Mouse (Mus musculus) kidney, embryonic 16.5 days (tissue): ENCODE results near the gene Dok1. TPM values are rescaled to one million over a fixed set of nuclear protein-coding genes. Genes with fewer than 3 reads are reported as not detected.

Experiments used
- ATAC-seq: fragments of 200-750 bp; cut with Nextera tagmentation; 2 replicates; pipeline ENCODE4 v1.8.0; 2017; ENCODE audit warnings: moderate TSS enrichment; ENCODE audit not compliant: low FRiP score, low TSS enrichment
- H3K27ac ChIP-seq: fragments of 300-500 bp; sonication (generic); 2 replicates; pipeline ENCODE4 v1.5.1; 2014; ENCODE audit warnings: low read length
- H3K27me3 ChIP-seq: fragments of 300-500 bp; sonication (generic); 2 replicates; pipeline ENCODE4 v1.6.1; 2014; ENCODE audit warnings: low read length, control low read depth, mixed read lengths; ENCODE audit not compliant: insufficient read depth
- H3K36me3 ChIP-seq: fragments of 300-500 bp; sonication (generic); 2 replicates; pipeline ENCODE4 v1.6.1; 2014; ENCODE audit warnings: low read length, control low read depth, mixed read lengths; ENCODE audit not compliant: insufficient read depth
- H3K4me1 ChIP-seq: fragments of 300-500 bp; sonication (generic); 2 replicates; pipeline ENCODE4 v1.6.1; 2014; ENCODE audit warnings: low read length, control low read depth, mixed read lengths; ENCODE audit not compliant: insufficient read depth
- H3K4me2 ChIP-seq: fragments of 300-500 bp; sonication (generic); replicated peaks from 2 replicates; pipeline ENCODE4 v1.6.1; 2014; ENCODE audit warnings: low read depth, low read length
- H3K4me3 ChIP-seq: fragments of 300-500 bp; sonication (generic); 2 replicates; pipeline ENCODE4 v1.5.1; 2014; ENCODE audit warnings: mild to moderate bottlenecking, low read length
- H3K9ac ChIP-seq: fragments of 300-500 bp; sonication (generic); replicated peaks from 2 replicates; pipeline ENCODE4 v1.6.1; 2014; ENCODE audit warnings: low read length
- H3K9me3 ChIP-seq: fragments of 300-500 bp; sonication (generic); 2 replicates; pipeline ENCODE4 v1.6.1; 2016; ENCODE audit warnings: low read length, control low read depth
- WGBS: fragments of 180-500 bp; shearing (Covaris S2); extraction: QIAGEN DNeasy Blood & Tissue Kit; methylation state at CpG from one replicate; pipeline ENCODE4 v1.1.7; 2014; 5-methylcytosine and 5-hydroxymethylcytosine counted together
- polyA plus RNA-seq: library from polyadenylated mRNA; unstranded; fragments of >200 nt; fragmentation: Nextera tagmentation; extraction: Ambion mirVana; gene quantifications from 2 replicates; pipeline ENCODE4 v1.2.1, GENCODE M21; 2015

The Dok1 gene
- polyA plus RNA-seq, 1 experiment from 2014 or later = 14.8 TPM

DNA sequence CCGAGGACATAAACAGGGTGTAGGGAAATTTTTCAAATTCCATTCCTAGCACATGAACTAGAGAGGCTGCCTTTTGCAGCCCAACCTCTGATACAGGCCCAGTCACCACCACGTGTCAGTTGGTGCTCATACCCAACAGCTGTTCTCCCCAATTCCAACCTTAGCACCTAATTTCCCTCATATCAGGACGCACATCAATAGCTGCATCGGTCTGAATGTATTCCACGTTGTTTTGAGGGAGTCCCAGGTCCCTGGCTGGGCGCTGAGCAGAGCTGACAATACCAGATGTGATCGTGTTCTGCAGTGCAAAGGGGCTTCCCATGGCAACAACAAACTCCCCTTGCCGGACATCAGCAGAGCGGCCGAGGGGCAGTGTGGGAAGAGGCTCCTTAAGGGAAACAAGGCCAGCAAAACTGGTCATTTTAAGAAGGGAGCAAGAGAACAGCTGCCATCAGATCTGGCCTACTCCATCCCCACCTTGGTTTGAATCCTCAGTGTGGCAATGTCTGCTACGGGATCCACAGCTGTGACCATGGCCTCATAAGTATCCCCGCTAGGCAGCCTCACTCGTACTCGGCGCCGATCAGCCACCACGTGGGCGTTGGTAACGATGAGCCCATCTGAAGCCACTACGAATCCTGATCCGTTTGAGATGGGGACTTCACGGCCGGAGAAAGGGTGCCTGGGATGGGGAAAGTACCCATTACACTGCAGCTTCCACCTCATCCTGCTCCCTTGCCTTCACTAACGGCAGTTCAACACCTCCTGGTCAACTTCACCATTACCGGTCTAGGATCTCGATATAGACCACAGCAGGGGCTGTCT, 20.1 kb upstream of the Dok1 start:
- peak overlapping the region; percentile 87 for H3K27ac ChIP-seq
- H3K4me3 ChIP-seq = peak overlapping the region; percentile 97
- WGBS = 1% methylated on average over 26 of the region's 26 CpGs
- H3K9me3 ChIP-seq = no peaks in the 10 kb centered on the region
- H3K27me3 ChIP-seq = no peaks in the 10 kb centered on the region
- ATAC-seq = no peak; the same call in 1 of the 2 replicates
- H3K36me3 ChIP-seq = peaks cover 33% of the 10 kb centered on the region
- peak overlapping the region; percentile 94 for H3K9ac ChIP-seq
- peak overlapping the region; percentile 90 for H3K4me2 ChIP-seq
- peaks cover 20% of the 10 kb centered on the region for H3K4me1 ChIP-seq

DNA sequence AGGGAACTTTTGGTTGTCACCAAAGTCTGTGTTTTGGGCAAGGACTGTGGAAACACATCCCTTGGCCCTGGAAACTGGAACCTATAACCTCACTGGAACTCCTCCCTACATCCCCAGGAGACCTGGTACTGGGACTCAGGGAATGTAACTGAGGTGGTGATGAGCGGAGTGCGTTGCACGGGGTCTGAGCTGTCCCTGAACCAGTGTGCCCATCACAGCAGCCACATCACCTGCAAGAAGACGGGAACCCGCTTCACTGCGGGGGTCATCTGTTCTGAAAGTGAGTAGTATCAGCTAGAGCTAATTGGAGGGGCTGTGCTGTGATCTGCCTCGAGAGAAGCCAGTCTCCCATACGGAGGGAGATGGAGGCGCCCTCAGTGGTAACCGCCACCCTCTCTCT, 16.1 kb upstream of the Dok1 start:
- Histone ChIP-seq H3K4me3 (no peak overlapping the region), H3K9me3 (no peaks in the 10 kb centered on the region), H3K4me2 (no peak overlapping the region), H3K27ac (no peak overlapping the region), H3K4me1 (peaks cover 10% of the 10 kb centered on the region), H3K27me3 (no peaks in the 10 kb centered on the region), H3K36me3 (peaks cover 15% of the 10 kb centered on the region), H3K9ac (no peak overlapping the region)
- no peak for ATAC-seq
- 73% methylated on average over 10 of the region's 10 CpGs for WGBS

DNA sequence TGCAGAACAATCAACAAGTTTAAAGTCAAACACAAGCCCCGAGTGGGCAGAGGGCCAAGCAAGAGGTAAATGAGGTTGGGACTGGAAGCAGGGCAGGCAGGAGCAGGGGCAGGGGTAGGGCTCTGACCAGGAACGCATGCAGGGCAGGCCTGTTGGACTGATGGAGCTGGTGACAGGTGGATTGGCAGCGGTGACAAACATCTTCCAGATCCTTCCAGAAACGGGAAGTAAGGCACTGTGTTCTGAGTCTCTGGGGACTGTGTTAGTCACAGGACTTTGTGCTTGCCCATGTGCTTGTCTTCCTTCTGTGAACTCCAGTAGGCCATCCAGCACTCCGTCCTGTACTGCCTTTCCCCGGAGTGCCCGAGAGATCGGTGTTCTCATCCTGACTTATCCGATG, 11.5 kb upstream of the Dok1 start:
- no peak overlapping the region for H3K27ac ChIP-seq
- H3K36me3 ChIP-seq = no peaks in the 10 kb centered on the region
- H3K27me3 ChIP-seq = no peaks in the 10 kb centered on the region
- H3K4me3 ChIP-seq = no peak overlapping the region
- WGBS = 76% methylated on average over 9 of the region's 9 CpGs
- no peak overlapping the region for H3K4me2 ChIP-seq
- ATAC-seq = no peak
- H3K4me1 ChIP-seq = no peaks in the 10 kb centered on the region
- H3K9ac ChIP-seq = no peak overlapping the region
- no peaks in the 10 kb centered on the region for H3K9me3 ChIP-seq

DNA sequence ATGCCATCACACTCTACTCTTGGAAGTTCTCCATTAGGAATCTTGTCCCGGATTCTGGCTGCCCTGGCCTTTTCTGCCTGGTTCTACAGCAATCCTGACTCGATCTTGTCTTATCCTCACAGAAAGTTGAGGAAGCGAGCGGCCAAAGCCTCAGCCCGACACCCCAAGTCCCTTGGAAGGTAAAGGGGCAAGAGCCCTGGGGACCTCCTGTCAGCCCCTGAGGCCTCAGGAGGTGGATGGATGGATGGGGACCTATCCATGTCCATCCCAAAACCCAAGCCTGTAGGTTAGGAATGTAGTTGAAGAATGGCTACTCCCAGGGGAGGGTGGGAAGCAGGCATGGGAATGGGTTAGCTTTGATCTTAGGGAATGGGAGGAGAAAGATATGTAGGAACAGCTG, 10.7 kb upstream of the Dok1 start:
- Histone ChIP-seq H3K9me3 (no peaks in the 10 kb centered on the region), H3K4me1 (no peaks in the 10 kb centered on the region), H3K4me3 (no peak overlapping the region), H3K36me3 (no peaks in the 10 kb centered on the region), H3K4me2 (no peak overlapping the region), H3K27ac (no peak overlapping the region), H3K9ac (no peak overlapping the region), H3K27me3 (no peaks in the 10 kb centered on the region)
- WGBS = 91% methylated on average over 5 of the region's 5 CpGs
- no peak for ATAC-seq

DNA sequence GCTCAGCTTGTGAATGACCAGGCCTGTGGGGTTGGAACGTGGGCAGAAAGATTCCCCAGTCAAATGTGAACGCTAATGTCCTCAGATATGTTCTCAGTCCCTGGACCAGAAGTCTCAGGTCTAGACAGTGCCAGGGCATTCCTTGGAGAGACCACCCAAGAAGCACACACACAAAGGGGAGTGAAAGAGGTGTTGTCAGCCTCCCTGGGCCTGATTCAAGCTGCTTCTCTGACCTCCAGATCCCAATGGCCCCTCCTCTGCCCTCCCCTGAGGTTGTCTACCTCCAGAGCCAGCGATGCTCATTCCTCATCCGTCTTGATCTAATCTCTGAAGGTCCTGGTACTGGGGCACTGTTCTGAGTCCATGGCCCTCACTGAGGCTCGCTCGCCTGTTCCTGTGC, 10.3 kb upstream of the Dok1 start:
- Histone ChIP-seq H3K4me3 (no peak overlapping the region), H3K4me1 (peaks cover 4% of the 10 kb centered on the region), H3K27ac (no peak overlapping the region), H3K9me3 (no peaks in the 10 kb centered on the region), H3K36me3 (no peaks in the 10 kb centered on the region), H3K9ac (no peak overlapping the region), H3K4me2 (no peak overlapping the region), H3K27me3 (no peaks in the 10 kb centered on the region)
- no peak for ATAC-seq
- 75% methylated on average over 6 of the region's 6 CpGs for WGBS

DNA sequence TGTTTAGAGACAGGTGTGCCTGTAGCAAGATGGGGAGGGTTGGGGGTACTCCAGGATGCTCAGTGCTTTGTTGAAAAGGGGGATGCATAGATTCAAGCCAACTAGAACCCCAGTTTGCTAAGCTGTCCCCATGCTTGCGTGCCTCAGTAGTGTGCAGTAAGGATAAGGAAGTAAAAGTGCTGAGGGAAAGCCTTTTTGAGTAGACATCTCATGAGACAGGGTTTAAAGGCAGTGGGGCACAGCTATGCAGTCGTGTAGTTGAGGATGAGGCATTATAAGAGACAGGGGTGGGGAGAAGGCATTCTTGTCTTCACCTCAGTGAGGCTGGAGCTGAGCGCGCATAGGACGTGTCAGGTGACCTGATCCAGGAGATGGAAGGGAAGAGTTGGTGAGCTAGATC, 7.3 kb upstream of the Dok1 start:
- Histone ChIP-seq H3K9ac (no peak overlapping the region), H3K4me3 (no peak overlapping the region), H3K27me3 (no peaks in the 10 kb centered on the region), H3K4me1 (peaks cover 9% of the 10 kb centered on the region), H3K27ac (no peak overlapping the region), H3K36me3 (no peaks in the 10 kb centered on the region), H3K4me2 (no peak overlapping the region), H3K9me3 (no peaks in the 10 kb centered on the region)
- WGBS = 85% methylated on average over 5 of the region's 5 CpGs
- no peak for ATAC-seq

DNA sequence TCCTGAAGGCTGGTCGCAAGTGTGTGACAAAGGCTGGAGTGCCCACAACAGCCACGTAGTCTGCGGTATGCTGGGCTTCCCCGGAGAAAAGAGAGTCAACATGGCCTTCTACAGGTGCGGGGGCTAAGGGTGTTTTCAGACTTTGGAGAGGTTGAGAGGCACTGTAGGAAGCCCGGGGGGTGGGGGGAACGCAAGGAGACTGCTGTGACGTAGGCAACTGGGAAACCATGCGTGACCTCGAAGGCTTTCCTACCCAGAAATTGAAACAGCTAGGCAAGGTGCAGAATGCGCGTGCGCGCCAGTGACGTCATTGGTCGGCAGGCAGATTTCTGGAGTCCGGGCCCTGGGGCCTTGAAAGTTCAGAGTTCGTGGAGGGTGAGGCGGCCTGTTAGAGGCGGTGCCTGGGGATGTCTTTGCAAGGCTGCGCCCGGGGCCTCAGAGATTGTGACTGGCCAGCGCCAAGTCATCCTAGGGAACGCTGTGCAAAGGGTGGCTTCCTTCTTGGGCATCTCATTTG, 5.3 kb upstream of the Dok1 start:
- H3K27ac ChIP-seq = no peak overlapping the region
- H3K9me3 ChIP-seq = no peaks in the 10 kb centered on the region
- peak overlapping the region; percentile 50 for H3K4me2 ChIP-seq
- peak; percentile 68 for ATAC-seq
- H3K9ac ChIP-seq = peak overlapping the region; percentile 53
- peaks cover 19% of the 10 kb centered on the region for H3K4me1 ChIP-seq
- peak overlapping the region; percentile 31 for H3K4me3 ChIP-seq
- no peaks in the 10 kb centered on the region for H3K27me3 ChIP-seq
- no peaks in the 10 kb centered on the region for H3K36me3 ChIP-seq
- WGBS = 13% methylated on average over 24 of the region's 24 CpGs

DNA sequence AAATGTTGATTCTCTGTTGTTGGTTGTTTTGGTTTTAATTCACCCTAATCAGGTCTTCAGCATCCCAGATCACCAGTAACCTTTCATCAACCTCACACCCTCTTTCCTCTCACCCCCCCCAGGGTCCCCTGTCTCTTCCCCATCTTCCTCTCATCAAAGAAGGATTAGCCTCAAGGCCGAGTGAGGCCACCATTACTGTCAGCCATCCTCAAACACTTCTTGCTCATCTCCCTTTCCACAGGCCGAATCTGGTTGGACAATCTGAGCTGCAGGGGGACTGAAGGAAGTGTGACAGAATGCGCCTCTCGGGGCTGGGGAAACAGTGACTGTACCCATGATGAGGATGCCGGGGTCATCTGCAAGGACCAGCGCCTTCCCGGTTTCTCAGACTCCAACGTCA, 3.9 kb upstream of the Dok1 start:
- no peak overlapping the region for H3K4me3 ChIP-seq
- WGBS = 85% methylated on average over 8 of the region's 8 CpGs
- H3K9me3 ChIP-seq = no peaks in the 10 kb centered on the region
- ATAC-seq = no peak
- H3K36me3 ChIP-seq = no peaks in the 10 kb centered on the region
- H3K27ac ChIP-seq = no peak overlapping the region
- peaks cover 25% of the 10 kb centered on the region for H3K4me1 ChIP-seq
- H3K27me3 ChIP-seq = no peaks in the 10 kb centered on the region
- no peak overlapping the region for H3K9ac ChIP-seq
- H3K4me2 ChIP-seq = no peak overlapping the region

DNA sequence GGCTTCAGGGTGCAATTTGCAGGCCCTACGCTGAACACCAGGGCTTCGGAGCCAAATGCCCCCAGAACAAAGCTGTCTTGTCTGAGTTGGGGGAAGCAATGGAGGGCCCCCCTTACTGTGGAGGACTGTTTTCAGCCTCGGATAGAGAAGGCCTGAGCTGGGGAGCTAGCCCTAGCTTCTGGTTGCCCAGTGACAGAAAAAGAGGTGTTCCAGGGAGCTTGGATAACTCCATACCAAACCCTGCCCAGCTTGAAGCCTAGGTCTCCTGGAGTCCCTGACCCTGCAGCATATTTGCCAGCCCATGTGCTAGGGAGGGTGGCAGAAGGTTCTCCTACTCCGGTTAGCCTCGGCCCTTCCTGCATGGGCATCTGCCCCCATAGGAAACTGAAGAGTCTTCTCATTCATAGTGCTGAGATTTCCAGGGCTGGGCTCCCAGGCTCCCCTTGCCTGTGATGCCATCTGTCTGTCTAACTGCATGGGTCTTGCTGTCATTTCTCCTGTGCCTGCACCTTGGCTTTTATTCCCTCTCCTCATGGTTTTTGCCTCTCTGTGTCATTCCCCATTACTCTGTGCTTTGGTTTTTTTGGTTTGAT, 1.3 kb upstream of the Dok1 start:
- H3K36me3 ChIP-seq = no peaks in the 10 kb centered on the region
- 23% methylated on average over 5 of the region's 5 CpGs for WGBS
- H3K9ac ChIP-seq = peak overlapping the region; percentile 75
- peak; percentile 10; the same call in 1 of the 2 replicates for ATAC-seq
- peak overlapping the region; percentile 87 for H3K4me2 ChIP-seq
- H3K9me3 ChIP-seq = no peaks in the 10 kb centered on the region
- peak overlapping the region; percentile 71 for H3K4me3 ChIP-seq
- peaks cover 8% of the 10 kb centered on the region; the same call in 1 of the 2 replicates for H3K27me3 ChIP-seq
- H3K4me1 ChIP-seq = peaks cover 33% of the 10 kb centered on the region
- peak overlapping the region; percentile 94 for H3K27ac ChIP-seq

DNA sequence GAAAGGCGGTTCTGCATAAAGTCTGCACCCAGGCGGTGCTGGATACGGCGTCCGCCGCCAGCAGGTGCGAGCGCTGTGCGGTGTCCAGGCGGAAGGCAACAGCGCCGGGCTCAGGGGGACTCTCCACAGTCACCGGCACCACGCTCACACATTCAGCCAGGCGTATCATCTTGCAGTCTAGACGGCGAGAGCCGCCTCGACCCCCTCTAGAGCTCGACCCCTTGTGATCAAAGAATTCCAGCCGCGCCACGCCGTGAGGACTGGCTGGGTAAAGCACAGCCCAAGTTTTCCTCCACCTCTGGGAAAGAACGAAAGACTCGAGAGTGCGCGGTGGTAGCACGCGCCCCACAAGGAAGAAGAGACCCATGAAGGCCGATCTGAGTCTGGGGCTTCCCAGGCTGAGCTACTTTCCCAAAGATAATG, 491 bp downstream of the Dok1 start:
- peak overlapping the region; percentile 71 for H3K4me3 ChIP-seq
- H3K4me2 ChIP-seq = peak overlapping the region; percentile 87
- WGBS = under 1% methylated on average over 31 of the region's 31 CpGs
- H3K27ac ChIP-seq = peak overlapping the region; percentile 94
- no peaks in the 10 kb centered on the region for H3K9me3 ChIP-seq
- peak overlapping the region; percentile 75 for H3K9ac ChIP-seq
- ATAC-seq = peak; percentile 52
- H3K4me1 ChIP-seq = peaks cover 25% of the 10 kb centered on the region
- H3K36me3 ChIP-seq = no peaks in the 10 kb centered on the region
- H3K27me3 ChIP-seq = peaks cover 8% of the 10 kb centered on the region; the same call in 1 of the 2 replicates
